Mouse (Mus musculus): ENCODE results near the gene Hid1.

DNA sequence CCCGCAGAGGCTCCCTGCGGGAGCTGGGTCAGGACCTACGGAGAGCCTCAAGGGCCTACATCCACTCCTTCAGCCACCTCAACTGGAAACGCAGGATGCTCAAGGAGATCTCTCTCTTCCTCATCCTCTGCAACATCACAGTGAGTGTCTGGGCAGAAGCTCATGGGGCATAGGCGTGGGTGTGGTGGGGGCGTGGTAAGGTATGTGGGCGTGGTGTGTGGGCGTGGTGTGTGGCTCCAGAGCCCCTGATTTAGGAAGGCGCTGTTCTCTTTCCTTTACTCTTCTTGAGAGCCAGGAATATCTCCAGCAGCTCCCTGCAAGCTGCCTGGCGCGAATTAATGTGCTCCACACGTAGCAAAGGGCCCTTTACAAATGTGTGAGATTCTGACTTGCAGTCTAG lies 22.6 kb downstream of the Hid1 start:
- TF ChIP-seq CTCF (IDR thresholded peaks at IDR 0.05; ENCODE audit: borderline replicate concordance, insufficient read depth, low read length) (no peak), POLR2A (IDR thresholded peaks at IDR 0.05; ENCODE audit: low read depth, low read length) (no peak)
